12 mouse cellular contexts compared by ENCODE assay signal in the genomic region with DNA sequence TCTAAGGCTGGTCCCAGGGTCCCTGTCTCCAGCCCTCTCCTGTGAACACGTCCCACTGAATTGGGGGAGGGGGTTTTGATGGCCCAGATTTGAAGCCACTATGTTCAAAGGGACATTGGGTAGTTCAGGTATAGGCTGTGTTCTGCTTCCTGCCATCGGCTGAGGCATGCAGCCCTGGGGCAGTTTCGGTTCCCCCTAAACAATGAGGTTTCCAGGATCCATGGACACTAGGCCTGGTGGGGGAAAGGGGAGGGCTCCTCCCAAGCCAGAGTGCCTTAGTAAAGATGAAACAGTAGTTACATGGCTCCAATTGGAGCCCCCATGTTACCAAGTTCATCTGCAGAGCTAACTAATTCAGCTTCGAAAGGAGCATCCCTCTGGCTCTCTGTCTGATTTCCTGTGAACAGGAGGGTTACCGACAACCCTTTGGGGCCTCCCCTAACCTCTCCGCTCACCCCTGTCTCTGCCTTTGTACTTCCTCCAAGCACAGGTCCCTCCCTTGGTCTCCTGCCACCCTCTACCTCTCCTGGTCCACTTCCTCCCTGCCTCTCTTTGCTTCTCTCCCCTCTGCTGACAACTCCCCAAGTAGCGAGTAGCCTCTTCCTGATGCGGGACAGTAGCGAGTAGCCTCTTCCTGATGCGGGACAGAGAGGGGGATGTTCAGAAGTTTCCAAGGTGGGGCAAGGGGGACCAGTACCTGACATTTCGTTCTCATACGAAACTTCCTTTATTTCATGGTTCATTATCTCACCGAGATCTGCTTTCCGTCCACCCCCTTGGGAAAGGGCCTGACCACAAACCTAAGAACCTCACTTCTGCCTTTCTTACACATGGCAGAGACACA.
DNase-seq lines count a peak whose midpoint lies in the region; ATAC-seq and TF ChIP-seq lines count a peak whose summit lies in the region.
"Had no signal": no experiment of that assay in that cellular context is flagged by ENCODE, and none has a peak within 500 bp of the region (broad histone marks: within the 10 kb centered on the region; RNA-seq: fewer than 3 reads in every experiment).

No protein-coding gene starts in this region.

- no peak overlapping the region for H3K4me3 ChIP-seq in liver, postnatal 0 days (ENCODE audit: low read depth, low read length)
- H3K4me3 ChIP-seq in liver, embryonic 11.5 days (ENCODE audit: low read depth, low read length) = no peak overlapping the region
- no peak overlapping the region for H3K4me3 ChIP-seq in limb, embryonic 10.5 days
- no peak overlapping the region for H3K4me3 ChIP-seq in hindbrain, embryonic 13.5 days
- no peak overlapping the region for H3K4me3 ChIP-seq in forebrain, postnatal 0 days (ENCODE audit: low read depth, low read length)
- H3K4me3 ChIP-seq: embryonic facial prominence, embryonic 13.5 days had no signal

- no peaks in the 10 kb centered on the region for H3K9me3 ChIP-seq in liver, postnatal 0 days (ENCODE audit: low read length)
- no peaks in the 10 kb centered on the region for H3K9me3 ChIP-seq in liver, embryonic 11.5 days (ENCODE audit: control insufficient read depth, low read length)
- H3K9me3 ChIP-seq in limb, embryonic 10.5 days (replicated peaks) = no peaks in the 10 kb centered on the region
- no peaks in the 10 kb centered on the region for H3K9me3 ChIP-seq in hindbrain, embryonic 13.5 days
- H3K9me3 ChIP-seq in forebrain, postnatal 0 days (ENCODE audit: low read length) = no peaks in the 10 kb centered on the region
- H3K9me3 ChIP-seq: embryonic facial prominence, embryonic 13.5 days had no signal

- ATAC-seq in liver, postnatal 0 days = peak; percentile 55
- ATAC-seq in liver, embryonic 11.5 days (replicated peaks; ENCODE audit: low FRiP score) = no peak
- ATAC-seq in hindbrain, embryonic 13.5 days (ENCODE audit: low FRiP score) = no peak
- no peak for ATAC-seq in forebrain, postnatal 0 days
- ATAC-seq: hindbrain, embryonic 16.5 days had no signal

- no peak for TF ChIP-seq CTCF in liver, postnatal 0 days (IDR thresholded peaks at IDR 0.05; ENCODE audit: low read depth)
- TF ChIP-seq CTCF in forebrain, postnatal 0 days (IDR thresholded peaks at IDR 0.05; ENCODE audit: low read depth) = no peak

- H3K9ac ChIP-seq in liver, postnatal 0 days (replicated peaks) = no peak overlapping the region
- no peak overlapping the region for H3K9ac ChIP-seq in liver, embryonic 11.5 days (ENCODE audit: low read depth, low read length)
- no peak overlapping the region for H3K9ac ChIP-seq in hindbrain, embryonic 13.5 days
- no peak overlapping the region for H3K9ac ChIP-seq in forebrain, postnatal 0 days
- H3K9ac ChIP-seq: embryonic facial prominence, embryonic 13.5 days; liver, embryonic 14.5 days had no signal

- peak overlapping the region; percentile 58 for H3K4me2 ChIP-seq in liver, postnatal 0 days (ENCODE audit: low read depth, low read length)
- no peak overlapping the region for H3K4me2 ChIP-seq in liver, embryonic 11.5 days
- H3K4me2 ChIP-seq in hindbrain, embryonic 13.5 days = no peak overlapping the region
- no peak overlapping the region for H3K4me2 ChIP-seq in forebrain, postnatal 0 days (ENCODE audit: low read depth)

- peak overlapping the region; percentile 89 for H3K27ac ChIP-seq in liver, postnatal 0 days (ENCODE audit: low read depth)
- no peak overlapping the region for H3K27ac ChIP-seq in liver, embryonic 11.5 days (ENCODE audit: low read depth, low read length)
- H3K27ac ChIP-seq in limb, embryonic 10.5 days = peak overlapping the region; percentile 36; the same call in 1 of the 2 replicates
- H3K27ac ChIP-seq in hindbrain, embryonic 13.5 days = no peak overlapping the region
- H3K27ac ChIP-seq in forebrain, postnatal 0 days (ENCODE audit: low read depth, low read length) = no peak overlapping the region
- H3K27ac ChIP-seq: liver, embryonic 14.5 days had no signal

- no peaks in the 10 kb centered on the region for H3K36me3 ChIP-seq in liver, postnatal 0 days (replicated peaks; ENCODE audit: insufficient read depth, low read length)
- H3K36me3 ChIP-seq in liver, embryonic 11.5 days (ENCODE audit: control insufficient read depth, insufficient read depth, low read length) = no peaks in the 10 kb centered on the region
- no peaks in the 10 kb centered on the region for H3K36me3 ChIP-seq in limb, embryonic 10.5 days
- peaks cover 44% of the 10 kb centered on the region for H3K36me3 ChIP-seq in hindbrain, embryonic 13.5 days
- peaks cover 25% of the 10 kb centered on the region for H3K36me3 ChIP-seq in forebrain, postnatal 0 days (ENCODE audit: insufficient read depth)
- H3K36me3 ChIP-seq: embryonic facial prominence, embryonic 13.5 days had no signal

- H3K4me1 ChIP-seq in liver, postnatal 0 days (ENCODE audit: insufficient read depth) = peaks cover 16% of the 10 kb centered on the region
- no peaks in the 10 kb centered on the region for H3K4me1 ChIP-seq in liver, embryonic 11.5 days (replicated peaks; ENCODE audit: control insufficient read depth, insufficient read depth, low read length)
- peaks cover 33% of the 10 kb centered on the region for H3K4me1 ChIP-seq in limb, embryonic 10.5 days
- peaks cover 21% of the 10 kb centered on the region for H3K4me1 ChIP-seq in hindbrain, embryonic 13.5 days (replicated peaks)
- peaks cover 5% of the 10 kb centered on the region; the same call in 1 of the 2 replicates for H3K4me1 ChIP-seq in forebrain, postnatal 0 days (ENCODE audit: insufficient read depth)

- DNase-seq in liver, postnatal 0 days = peak; percentile 53
- DNase-seq in liver, embryonic 11.5 days (ENCODE audit: low spot score) = no peak
- DNase-seq in limb, embryonic 10.5 days (ENCODE audit: low spot score) = no peak
- DNase-seq in spleen, adult 12 weeks (ENCODE audit: low spot score) = peak; percentile 60
- no peak for DNase-seq in cerebellum, adult 9-11 months
- DNase-seq in left cerebral cortex, adult 9 months (ENCODE audit: low spot score in 2 of 2) = no peak
- DNase-seq in forebrain, postnatal 0 days = no peak
- DNase-seq: right cerebral cortex, postnatal 4 days had no signal

- TF ChIP-seq EP300 in liver, postnatal 0 days (IDR thresholded peaks at IDR 0.05; ENCODE audit: low read depth) = no peak

- H3K27me3 ChIP-seq in liver, postnatal 0 days (ENCODE audit: insufficient read depth, low read length) = no peaks in the 10 kb centered on the region
- no peaks in the 10 kb centered on the region for H3K27me3 ChIP-seq in liver, embryonic 11.5 days (replicated peaks; ENCODE audit: control insufficient read depth, insufficient read depth, low read length)
- peaks cover 11% of the 10 kb centered on the region for H3K27me3 ChIP-seq in limb, embryonic 10.5 days (ENCODE audit: low read depth, poor library complexity, severe bottlenecking)
- no peaks in the 10 kb centered on the region for H3K27me3 ChIP-seq in hindbrain, embryonic 13.5 days
- H3K27me3 ChIP-seq in forebrain, postnatal 0 days (ENCODE audit: insufficient read depth, low read length) = no peaks in the 10 kb centered on the region

- 54% methylated on average over 14 of the region's 14 CpGs for WGBS in liver, postnatal 0 days (ENCODE audit: insufficient replicate concordance)
- 69% methylated on average over 14 of the region's 14 CpGs for WGBS in liver, embryonic 11.5 days
- 87% methylated on average over 14 of the region's 14 CpGs for WGBS in limb, embryonic 10.5 days
- 90% methylated on average over 14 of the region's 14 CpGs for WGBS in hindbrain, embryonic 13.5 days
- 91% methylated on average over 14 of the region's 14 CpGs for WGBS in forebrain, postnatal 0 days

Comparison
In these comparisons a context has a peak if more than half of its experiments do, and no peak if none do; other contexts are left out.
1. DNase-seq: peak in liver, postnatal 0 days (single experiment) and spleen, adult 12 weeks (single experiment); none in liver, embryonic 11.5 days (single experiment), limb, embryonic 10.5 days (single experiment), cerebellum, adult 9-11 months (single experiment), left cerebral cortex, adult 9 months (0 of 2) and forebrain, postnatal 0 days (single experiment).
2. H3K27ac ChIP-seq: peak in liver, postnatal 0 days (single experiment) and limb, embryonic 10.5 days (single experiment); none in liver, embryonic 11.5 days (single experiment), hindbrain, embryonic 13.5 days (single experiment) and forebrain, postnatal 0 days (single experiment).